Comparison of ENCODE assay signal across 8 mouse cellular contexts in genomic region chr8:73352301-73353107, GRCm38 (mm10). TPM values are rescaled to one million over a fixed set of nuclear protein-coding genes. Genes with fewer than 3 reads are reported as not detected.
DNase-seq lines count a peak whose midpoint lies in the region; ATAC-seq and TF ChIP-seq lines count a peak whose summit lies in the region.

No protein-coding gene starts in this region.

- peak overlapping the region; percentile 88 for H3K9ac ChIP-seq in hindbrain, postnatal 0 days (replicated peaks; ENCODE audit: low read length)
- H3K9ac ChIP-seq in limb, embryonic 13.5 days: peak overlapping the region; percentile 93
- H3K9ac ChIP-seq in midbrain, embryonic 13.5 days (replicated peaks): peak overlapping the region; percentile 89
- H3K9ac ChIP-seq in stomach, embryonic 16.5 days (ENCODE audit: low read length): peak overlapping the region; percentile 93

- intact Hi-C loops in gastrocnemius, adult 2 months (cut with DNase I): no loop called here

- no peaks in the 10 kb centered on the region for H3K27me3 ChIP-seq in hindbrain, postnatal 0 days (ENCODE audit: insufficient read depth, low read length)
- no peaks in the 10 kb centered on the region for H3K27me3 ChIP-seq in limb, embryonic 13.5 days
- H3K27me3 ChIP-seq in midbrain, embryonic 13.5 days: no peaks in the 10 kb centered on the region
- H3K27me3 ChIP-seq in stomach, embryonic 16.5 days (ENCODE audit: control insufficient read depth, insufficient read depth, low read length): no peaks in the 10 kb centered on the region

- H3K36me3 ChIP-seq in hindbrain, postnatal 0 days (ENCODE audit: insufficient read depth, low read length): no peaks in the 10 kb centered on the region
- no peaks in the 10 kb centered on the region for H3K36me3 ChIP-seq in limb, embryonic 13.5 days
- H3K36me3 ChIP-seq in midbrain, embryonic 13.5 days: no peaks in the 10 kb centered on the region
- H3K36me3 ChIP-seq in stomach, embryonic 16.5 days (ENCODE audit: control insufficient read depth, insufficient read depth, low read length): no peaks in the 10 kb centered on the region

- no peak for ATAC-seq in CD4-positive, CD25-positive, alpha-beta regulatory T cell, adult 4 months
- ATAC-seq in hindbrain, postnatal 0 days: peak; percentile 10
- ATAC-seq in limb, embryonic 13.5 days (ENCODE audit: low FRiP score, low read depth): peak; percentile 37
- ATAC-seq in midbrain, embryonic 13.5 days: peak; percentile 41
- peak; percentile 13; the same call in 1 of the 2 replicates for ATAC-seq in stomach, embryonic 16.5 days (ENCODE audit: insufficient read depth, low FRiP score)

- no peaks in the 10 kb centered on the region for H3K9me3 ChIP-seq in hindbrain, postnatal 0 days (ENCODE audit: low read length)
- H3K9me3 ChIP-seq in limb, embryonic 13.5 days: no peaks in the 10 kb centered on the region
- H3K9me3 ChIP-seq in midbrain, embryonic 13.5 days: no peaks in the 10 kb centered on the region
- no peaks in the 10 kb centered on the region for H3K9me3 ChIP-seq in stomach, embryonic 16.5 days (replicated peaks; ENCODE audit: control insufficient read depth, low read length)

- peaks cover 4% of the 10 kb centered on the region for H3K4me1 ChIP-seq in hindbrain, postnatal 0 days (ENCODE audit: insufficient read depth, low read length)
- H3K4me1 ChIP-seq in limb, embryonic 13.5 days: peaks cover 34% of the 10 kb centered on the region
- peaks cover 52% of the 10 kb centered on the region for H3K4me1 ChIP-seq in midbrain, embryonic 13.5 days (replicated peaks)
- H3K4me1 ChIP-seq in stomach, embryonic 16.5 days (ENCODE audit: control insufficient read depth, insufficient read depth, low read length): peaks cover 19% of the 10 kb centered on the region

- peak overlapping the region; percentile 95 for H3K27ac ChIP-seq in gastrocnemius, adult 2 months
- H3K27ac ChIP-seq in hindbrain, postnatal 0 days: peak overlapping the region; percentile 96
- H3K27ac ChIP-seq in limb, embryonic 13.5 days: peak overlapping the region; percentile 91
- H3K27ac ChIP-seq in midbrain, embryonic 13.5 days: peak overlapping the region; percentile 94
- H3K27ac ChIP-seq in stomach, embryonic 16.5 days (ENCODE audit: low read length): peak overlapping the region; percentile 91

- no peak for TF ChIP-seq CTCF in gastrocnemius, adult 2 months (IDR thresholded peaks at IDR 0.05)
- TF ChIP-seq CTCF in hindbrain, postnatal 0 days (IDR thresholded peaks at IDR 0.05; ENCODE audit: low read depth): no peak

- H3K4me3 ChIP-seq in gastrocnemius, adult 2 months: peak overlapping the region; percentile 85
- peak overlapping the region; percentile 90 for H3K4me3 ChIP-seq in hindbrain, postnatal 0 days (ENCODE audit: low read length)
- H3K4me3 ChIP-seq in limb, embryonic 13.5 days: peak overlapping the region; percentile 92
- peak overlapping the region; percentile 85 for H3K4me3 ChIP-seq in midbrain, embryonic 13.5 days (replicated peaks)
- peak overlapping the region; percentile 76 for H3K4me3 ChIP-seq in stomach, embryonic 16.5 days (replicated peaks; ENCODE audit: low read length)

- WGBS in hindbrain, postnatal 0 days: under 1% methylated on average over 37 of the region's 56 CpGs
- under 1% methylated on average over 44 of the region's 56 CpGs for WGBS in limb, embryonic 13.5 days
- under 1% methylated on average over 47 of the region's 56 CpGs for WGBS in midbrain, embryonic 13.5 days
- under 1% methylated on average over 54 of the region's 56 CpGs for WGBS in stomach, embryonic 16.5 days

- H3K4me2 ChIP-seq in hindbrain, postnatal 0 days (ENCODE audit: low read depth, low read length): peak overlapping the region; percentile 84
- H3K4me2 ChIP-seq in limb, embryonic 13.5 days (replicated peaks): peak overlapping the region; percentile 79
- H3K4me2 ChIP-seq in midbrain, embryonic 13.5 days (replicated peaks): peak overlapping the region; percentile 87
- H3K4me2 ChIP-seq in stomach, embryonic 16.5 days (ENCODE audit: low read depth, low read length): peak overlapping the region; percentile 61

- peak; percentile 8 for DNase-seq in CD4-positive, CD25-positive, alpha-beta regulatory T cell, adult 2 months (ENCODE audit: low read depth, low spot score)
- peak; percentile 66 to 72 for DNase-seq in cerebellum, postnatal 14 days
- DNase-seq in gastrocnemius, adult 2 months: peak; percentile 64
- DNase-seq in hindbrain, postnatal 0 days (ENCODE audit: low spot score): peak; percentile 58

RNA-seq across cellular contexts. Expression of gene Large1, which starts 0.8 kb away (rescaled TPM):
- under 1 TPM in 1 of 2 experiments, not detected in 1; 0.32 TPM for polyA plus RNA-seq in CD4-positive, CD25-positive, alpha-beta regulatory T cell, adult 4 months (2017; shearing (Covaris generic))
- 10 to 100 TPM; 25.3 to 29.6 TPM for total RNA-seq in gastrocnemius, adult 2 months (2021)
- total RNA-seq in hindbrain, postnatal 0 days (2014; rRNA removed): 97.9 and 100 TPM in 2 replicates
- polyA plus RNA-seq in hindbrain, postnatal 0 days (2015; fragmentation: Nextera tagmentation; extraction: Ambion mirVana): 13.4 and 13.5 TPM in 2 replicates
- 10.5 and 11.3 TPM in 2 replicates for polyA plus RNA-seq in limb, embryonic 13.5 days (2015; fragmentation: Nextera tagmentation; extraction: Ambion mirVana)
- 9.9 and 11.9 TPM in 2 replicates for polyA plus RNA-seq in midbrain, embryonic 13.5 days (2015; fragmentation: Nextera tagmentation; extraction: Ambion mirVana)
- polyA plus RNA-seq in stomach, embryonic 16.5 days (2015; fragmentation: Nextera tagmentation; extraction: Ambion mirVana): 4.9 and 5.4 TPM in 2 replicates

Comparison
In these comparisons a context has a peak if more than half of its experiments do, and no peak if none do; other contexts are left out.
1. DNase-seq: peak in every context shown above with its lines; median percentile 69 in cerebellum, postnatal 14 days; 64 in gastrocnemius, adult 2 months; 58 in hindbrain, postnatal 0 days; 8 in CD4-positive, CD25-positive, alpha-beta regulatory T cell, adult 2 months.